Mouse (Mus musculus) adrenal gland, postnatal 36 days (tissue): ENCODE measurements around the gene Osbpl10. TPM values are rescaled to one million over a fixed set of nuclear protein-coding genes. Genes with fewer than 3 reads are reported as not detected.
"Not testable (repeated sequence)": the region's sequence is repeated elsewhere in the genome, so short reads cannot be mapped to it uniquely, and the experiment has no call there.

Experiments used
- DNase-seq, 2 experiments: peaks; one replicate each; pipeline ENCODE4 v3.0.0; 2021; ENCODE audit warnings: mixed read lengths in 1 of 2
- total RNA-seq, 2 experiments: library from RNA; stranded (reverse); gene quantifications; 2 replicates each; pipeline ENCODE4 v1.2.3; 2021

The Osbpl10 gene
- total RNA-seq, 2 experiments from 2014 or later, result 4.9 to 5.2 TPM

- DNase-seq, result peak; percentile 42 to 44
These were observed 242.1 kb downstream of the Osbpl10 start for GRCm38 (mm10) chr9:115220466-115220865.

DNA sequence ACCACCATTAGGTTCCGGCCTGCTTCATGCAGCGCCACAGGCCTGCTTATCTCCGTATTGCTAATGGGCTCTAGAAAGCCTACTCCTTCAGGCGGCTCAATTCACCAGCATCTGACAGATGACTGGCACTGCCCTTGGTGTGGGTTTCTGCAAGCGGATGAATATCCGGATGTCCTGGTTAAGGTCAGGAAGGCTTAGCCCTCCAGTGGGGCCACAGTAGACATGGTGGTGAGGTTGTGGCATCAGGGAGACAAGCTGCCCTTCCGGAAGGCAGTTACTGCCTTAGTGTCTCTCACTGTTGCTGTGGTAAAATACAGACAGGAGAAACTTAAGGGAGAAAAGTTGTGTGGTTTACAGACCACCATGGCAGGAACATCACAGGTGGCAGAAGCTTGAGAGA, 242.9 kb downstream of the Osbpl10 start:
- DNase-seq, result no peak

- DNase-seq, result no peak
These were observed 246.5 kb downstream of the Osbpl10 start for GRCm38 (mm10) chr9:115224744-115225354.

- DNase-seq, result no peak
These were observed 250.8 kb downstream of the Osbpl10 start for GRCm38 (mm10) chr9:115229145-115229544.

- no peak for DNase-seq
These were observed 251.3 kb downstream of the Osbpl10 start for GRCm38 (mm10) chr9:115229676-115230075.

GRCm38 (mm10) chr9:115230141-115230540, 251.8 kb downstream of the Osbpl10 start:
- DNase-seq, result no peak

GRCm38 (mm10) chr9:115231476-115231875, 253.1 kb downstream of the Osbpl10 start:
- no peak for DNase-seq

DNA sequence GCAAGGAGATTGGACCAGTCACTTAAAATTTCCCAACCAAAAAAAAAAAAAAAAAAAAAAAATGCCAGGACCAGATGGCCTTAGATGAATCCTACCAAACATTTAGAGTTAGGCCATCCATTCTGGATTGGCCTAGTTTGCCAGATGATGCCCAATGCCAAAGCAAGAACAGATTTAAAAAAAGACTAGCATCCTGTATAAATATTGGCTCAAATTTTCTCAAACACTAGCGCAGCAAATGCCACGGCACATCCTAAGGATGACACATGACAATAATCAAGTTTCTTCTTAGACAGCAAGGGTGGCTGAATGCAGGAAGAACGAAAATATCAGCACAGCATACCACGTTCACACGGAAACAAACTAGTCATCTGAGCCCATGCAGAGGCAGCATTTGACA, 255.4 kb downstream of the Osbpl10 start:
- no peak for DNase-seq

DNA sequence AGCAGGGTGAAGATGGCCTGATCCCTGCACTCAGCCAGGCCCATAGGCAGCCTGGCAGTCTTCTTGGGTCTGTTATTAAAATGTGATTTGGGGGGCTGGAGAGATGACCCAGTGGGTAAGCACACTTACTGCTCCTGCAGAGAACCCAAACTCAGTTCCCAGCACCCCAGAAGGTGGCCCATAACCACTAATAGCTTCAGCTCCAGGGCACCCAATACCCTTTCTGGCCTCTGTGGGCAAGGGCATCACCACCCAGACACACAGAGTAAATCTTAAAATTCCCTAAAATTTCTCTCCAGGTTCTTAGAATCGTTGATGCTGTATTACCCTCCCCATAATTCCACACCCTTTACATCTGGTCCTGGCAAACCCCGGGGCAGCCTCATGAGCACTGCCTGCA, 256.2 kb downstream of the Osbpl10 start:
- no peak for DNase-seq

DNA sequence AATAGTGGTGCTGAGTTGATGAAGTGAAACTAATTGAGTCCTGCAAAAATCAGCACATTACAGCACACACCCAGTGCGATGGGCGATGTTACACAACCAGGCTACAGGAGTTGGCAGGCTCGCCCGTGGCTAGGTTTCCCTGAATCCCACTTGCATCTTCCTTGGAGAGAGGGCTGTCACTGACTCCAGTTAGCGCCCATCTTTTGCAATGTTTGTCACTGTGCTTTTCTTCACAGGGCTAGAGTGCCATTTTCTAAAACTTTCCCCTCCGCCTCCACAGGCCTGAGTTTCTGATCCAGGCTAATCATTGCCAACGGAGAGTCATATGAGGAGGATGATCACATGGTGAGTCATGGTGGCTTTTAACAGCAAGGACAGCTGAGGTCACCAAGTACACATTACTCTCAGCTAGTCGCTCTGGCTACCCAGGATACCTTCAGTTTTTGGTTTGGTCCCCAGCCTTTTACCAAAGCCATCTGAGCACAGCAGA, 258.0 kb downstream of the Osbpl10 start:
- peak; percentile 60 to 67 for DNase-seq

DNA sequence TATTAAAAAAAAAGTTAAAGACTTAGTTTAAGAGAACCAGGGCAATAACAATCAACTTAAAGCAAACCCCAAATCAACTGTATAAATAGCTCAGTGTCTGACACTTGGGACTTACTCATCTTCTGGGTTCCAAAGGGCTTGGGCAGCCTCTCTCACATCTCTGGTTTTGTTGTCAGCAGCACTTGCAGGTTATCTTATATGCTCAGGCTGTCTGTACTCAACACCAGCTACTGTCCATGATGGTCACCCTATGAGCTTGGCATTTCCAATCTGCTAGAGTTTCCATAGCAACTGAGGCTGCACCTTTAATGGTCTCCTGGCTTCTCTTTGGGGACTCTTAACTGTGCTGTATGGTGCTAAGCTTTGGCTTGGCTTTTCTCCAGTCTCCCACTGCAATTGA, 259.6 kb downstream of the Osbpl10 start:
- no peak for DNase-seq

DNA sequence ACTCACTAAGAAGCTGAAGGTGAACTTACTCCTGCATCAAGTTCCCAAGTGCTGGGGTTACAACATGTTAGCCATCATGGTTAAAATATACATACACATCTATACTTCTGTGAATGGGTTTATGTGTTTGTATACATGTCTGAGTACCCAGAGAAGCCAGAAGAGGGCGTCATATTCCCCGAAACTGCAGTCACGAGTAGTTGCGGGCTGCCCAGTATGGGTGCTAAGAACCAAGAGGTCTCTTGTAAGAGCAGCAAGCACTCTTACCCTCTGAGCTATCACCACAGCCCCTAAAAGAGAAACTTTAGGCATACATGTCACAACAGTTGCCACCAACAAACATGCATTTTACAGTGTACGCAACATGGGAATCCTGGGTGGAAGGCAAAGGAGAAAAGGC, 261.5 kb downstream of the Osbpl10 start:
- no peak for DNase-seq

DNA sequence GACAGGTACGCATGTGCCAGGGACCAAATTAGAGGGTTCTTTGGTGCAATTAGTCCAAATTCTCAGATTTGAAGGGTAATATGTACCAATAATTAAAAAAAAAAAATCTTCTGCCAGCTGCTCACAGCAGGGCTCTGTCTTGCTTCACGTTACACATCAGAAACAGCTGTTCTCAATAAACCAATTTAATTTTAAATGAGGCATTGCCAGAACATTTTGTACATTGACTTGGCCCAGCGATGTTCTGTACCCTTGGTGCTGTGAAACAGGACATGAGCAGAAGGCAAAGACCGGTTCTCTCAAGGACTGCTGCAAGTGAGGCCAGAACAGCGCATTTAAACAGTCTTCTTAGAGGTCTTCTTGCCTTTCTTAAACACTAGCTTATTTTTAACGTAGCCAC, 265.3 kb downstream of the Osbpl10 start:
- DNase-seq, result no peak

DNA sequence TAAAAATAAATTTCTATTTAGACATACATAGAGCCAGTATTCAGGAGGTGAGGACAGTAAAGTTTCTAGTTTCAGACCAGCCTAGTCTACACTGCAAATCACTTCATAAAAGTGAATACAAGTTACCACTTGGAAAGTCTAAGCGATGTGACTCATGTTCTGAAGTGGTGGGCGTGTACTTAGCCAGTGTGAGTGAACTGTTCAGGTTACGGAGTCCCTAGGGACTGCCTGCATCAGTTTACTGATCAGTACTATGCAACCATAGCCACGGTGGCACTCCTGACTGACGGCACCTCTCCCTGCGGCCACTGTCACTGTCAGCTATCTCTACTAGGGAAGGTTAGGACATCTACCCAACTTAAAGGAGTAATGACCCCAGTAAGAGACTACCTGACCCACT, 266.7 kb downstream of the Osbpl10 start:
- DNase-seq, result no peak

GRCm38 (mm10) chr9:115249145-115249544, 270.8 kb downstream of the Osbpl10 start:
- no peak for DNase-seq

DNA sequence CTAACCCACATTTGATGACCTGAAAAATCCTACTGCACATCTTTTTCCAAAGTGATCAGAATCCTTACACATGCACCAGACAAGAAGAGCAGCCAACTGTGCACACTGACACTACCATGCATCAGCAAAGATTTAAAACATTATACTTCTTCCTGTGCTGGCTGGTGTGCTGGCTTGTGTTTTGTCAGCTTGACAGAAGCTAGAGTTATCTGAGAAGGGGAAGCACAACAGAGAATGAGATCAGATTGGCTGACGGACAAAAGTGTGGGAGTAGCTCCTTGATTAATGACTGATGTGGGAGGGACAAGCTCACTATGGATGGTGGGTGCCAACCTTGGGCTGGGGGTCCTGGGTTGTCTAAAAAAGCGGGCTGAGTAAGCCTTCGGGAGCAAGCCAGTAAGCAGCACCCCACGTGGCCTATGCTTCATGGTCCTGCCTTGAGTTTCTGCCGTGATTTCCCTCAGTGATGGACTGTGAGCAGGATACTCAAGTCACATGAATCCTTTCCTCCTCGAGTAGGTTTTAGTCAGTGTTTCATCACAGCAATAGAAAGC, 279.4 kb downstream of the Osbpl10 start:
- DNase-seq, result no peak

GRCm38 (mm10) chr9:115259866-115260265, 281.5 kb downstream of the Osbpl10 start:
- DNase-seq, result no peak

GRCm38 (mm10) chr9:115260464-115260863, 282.1 kb downstream of the Osbpl10 start:
- DNase-seq, result no peak

DNA sequence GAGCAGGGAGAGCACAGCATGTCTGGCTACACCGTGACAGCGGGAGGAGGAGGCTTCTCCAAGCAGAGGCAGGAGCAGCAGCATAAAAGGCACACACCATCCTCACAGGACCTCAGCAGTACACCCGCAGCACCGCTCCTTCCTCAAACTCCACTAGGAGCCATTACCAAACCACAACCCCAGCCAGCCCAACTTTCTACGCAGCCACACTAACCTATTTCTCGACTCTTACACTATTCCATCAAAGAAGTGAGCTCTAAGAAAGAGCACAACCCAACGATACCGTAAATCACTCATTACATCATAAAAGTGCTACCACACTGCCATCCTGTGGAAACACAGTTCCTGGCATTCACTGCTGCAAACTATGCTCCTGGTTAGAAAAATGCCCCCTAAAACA, 283.1 kb downstream of the Osbpl10 start:
- no peak for DNase-seq

GRCm38 (mm10) chr9:115261896-115262295, 283.5 kb downstream of the Osbpl10 start:
- no peak for DNase-seq

GRCm38 (mm10) chr9:115271556-115271955, 293.2 kb downstream of the Osbpl10 start:
- DNase-seq, result no peak

- not testable (repeated sequence) for DNase-seq
These were observed 294.1 kb downstream of the Osbpl10 start for GRCm38 (mm10) chr9:115272451-115272850.

GRCm38 (mm10) chr9:115273095-115273649, 294.8 kb downstream of the Osbpl10 start:
- DNase-seq, result no peak

DNA sequence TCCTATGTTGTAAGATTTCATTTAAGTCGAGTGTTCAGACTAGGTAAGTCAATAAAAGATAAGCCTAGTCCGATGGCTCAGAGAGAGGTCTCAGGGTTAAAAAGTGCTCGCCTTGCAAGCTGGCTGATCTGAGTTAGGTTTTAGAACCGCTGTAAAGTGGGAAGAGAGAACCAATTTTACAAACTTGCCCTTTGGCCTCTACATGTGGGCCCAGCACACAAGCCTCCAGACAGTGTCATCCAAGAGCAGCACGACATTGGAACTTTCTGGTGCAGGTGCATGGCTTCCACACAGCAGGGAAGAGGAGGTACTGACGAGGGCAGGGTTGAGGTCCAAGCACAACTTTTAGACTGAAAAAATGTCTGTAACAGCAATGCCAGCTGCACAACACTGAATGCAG, 296.4 kb downstream of the Osbpl10 start:
- no peak for DNase-seq
